Mouse (Mus musculus): ENCODE measurements around the gene March10. TPM values are rescaled to one million over a fixed set of nuclear protein-coding genes. Genes with fewer than 3 reads are reported as not detected.

Gene March10
- not detected in 2 replicates for total RNA-seq (2014; fragmentation: Nextera tagmentation)
- total RNA-seq (2017) = 0.05 and 0.06 TPM in 2 replicates
- not detected in 2 replicates for polyA plus RNA-seq (2012)

GRCm38 (mm10) chr11:105456497-105456907 lies at the start of gene March10:
TSS of gene March10 (minus strand) at chr11:105456735.
- ATAC-seq (ENCODE audit: extremely low read depth, insufficient number of reproducible peaks, low FRiP score, poor library complexity, severe bottlenecking) (no peak), DNase-seq (ENCODE audit: low spot score) (no peak)
- no peak within 1 kb of the TSS for H3K4me3 ChIP-seq (ENCODE audit: low read depth, low read length)
- no peaks in the 10 kb centered on the region for H3K4me1 ChIP-seq (ENCODE audit: insufficient read depth, low read depth, low read length)
- H3K36me3 ChIP-seq (replicated peaks) = no peaks in the 10 kb centered on the region
- TF ChIP-seq TAL1 (conservative IDR thresholded peaks at IDR 0.05; ENCODE audit: low read depth, low read length) (no peak), POLR2AphosphoS5 (IDR thresholded peaks at IDR 0.05; ENCODE audit: insufficient replicate concordance, low read depth, low read length) (no peak), GATA1 (IDR thresholded peaks at IDR 0.05; ENCODE audit: borderline replicate concordance, low read length) (no peak)
- H3K9me3 ChIP-seq (replicated peaks) = no peaks in the 10 kb centered on the region
- H3K27me3 ChIP-seq (ENCODE audit: insufficient read depth, low read length) = peaks cover 4% of the 10 kb centered on the region; the same call in 1 of the 2 replicates

- Histone ChIP-seq H3K27me3 (ENCODE audit: insufficient read depth, low read length) (peaks cover 5% of the 10 kb centered on the region; the same call in 1 of the 2 replicates), H3K9me3 (replicated peaks) (no peaks in the 10 kb centered on the region), H3K4me3 (ENCODE audit: low read depth, low read length) (no peak overlapping the region), H3K4me1 (ENCODE audit: insufficient read depth, low read depth, low read length) (no peaks in the 10 kb centered on the region), H3K36me3 (replicated peaks) (no peaks in the 10 kb centered on the region)
- TF ChIP-seq GATA1 (IDR thresholded peaks at IDR 0.05; ENCODE audit: borderline replicate concordance, low read length) (no peak), TAL1 (conservative IDR thresholded peaks at IDR 0.05; ENCODE audit: low read depth, low read length) (no peak), GATA2 (IDR thresholded peaks at IDR 0.05; ENCODE audit: borderline replicate concordance, low read depth, low read length) (no peak), CTCF (IDR thresholded peaks at IDR 0.05; ENCODE audit: low read depth, low read length) (no peak), POLR2AphosphoS5 (IDR thresholded peaks at IDR 0.05; ENCODE audit: insufficient replicate concordance, low read depth, low read length) (no peak)
- DNase-seq (ENCODE audit: low spot score) (no peak), ATAC-seq (ENCODE audit: extremely low read depth, insufficient number of reproducible peaks, low FRiP score, poor library complexity, severe bottlenecking) (no peak)
These were observed 49.8 kb upstream of the March10 start for GRCm38 (mm10) chr11:105506322-105506721.

- Histone ChIP-seq H3K9me3 (replicated peaks) (no peaks in the 10 kb centered on the region), H3K27me3 (ENCODE audit: insufficient read depth, low read length) (peaks cover 5% of the 10 kb centered on the region; the same call in 1 of the 2 replicates), H3K4me3 (ENCODE audit: low read depth, low read length) (no peak overlapping the region), H3K4me1 (ENCODE audit: insufficient read depth, low read depth, low read length) (no peaks in the 10 kb centered on the region), H3K36me3 (replicated peaks) (no peaks in the 10 kb centered on the region)
- TF ChIP-seq GATA2 (IDR thresholded peaks at IDR 0.05; ENCODE audit: borderline replicate concordance, low read depth, low read length) = no peak
- TF ChIP-seq CTCF (IDR thresholded peaks at IDR 0.05; ENCODE audit: low read depth, low read length) = no peak
- no peak for TF ChIP-seq TAL1 (conservative IDR thresholded peaks at IDR 0.05; ENCODE audit: low read depth, low read length)
- no peak for TF ChIP-seq GATA1 (IDR thresholded peaks at IDR 0.05; ENCODE audit: borderline replicate concordance, low read length)
- TF ChIP-seq POLR2AphosphoS5 (IDR thresholded peaks at IDR 0.05; ENCODE audit: insufficient replicate concordance, low read depth, low read length) = no peak
- ATAC-seq (ENCODE audit: extremely low read depth, insufficient number of reproducible peaks, low FRiP score, poor library complexity, severe bottlenecking) (no peak), DNase-seq (ENCODE audit: low spot score) (no peak)
These were observed 48.5 kb upstream of the March10 start for GRCm38 (mm10) chr11:105505038-105505437.

GRCm38 (mm10) chr11:105502311-105502710 lies 45.8 kb upstream of the March10 start:
- Histone ChIP-seq H3K4me3 (ENCODE audit: low read depth, low read length) (no peak overlapping the region), H3K4me1 (ENCODE audit: insufficient read depth, low read depth, low read length) (no peaks in the 10 kb centered on the region), H3K9me3 (replicated peaks) (no peaks in the 10 kb centered on the region), H3K36me3 (replicated peaks) (no peaks in the 10 kb centered on the region), H3K27me3 (ENCODE audit: insufficient read depth, low read length) (peaks cover 9% of the 10 kb centered on the region)
- DNase-seq (ENCODE audit: low spot score) = no peak
- TF ChIP-seq GATA2 (IDR thresholded peaks at IDR 0.05; ENCODE audit: borderline replicate concordance, low read depth, low read length) = no peak
- no peak for TF ChIP-seq POLR2AphosphoS5 (IDR thresholded peaks at IDR 0.05; ENCODE audit: insufficient replicate concordance, low read depth, low read length)
- TF ChIP-seq CTCF (IDR thresholded peaks at IDR 0.05; ENCODE audit: low read depth, low read length) = no peak
- TF ChIP-seq GATA1 (IDR thresholded peaks at IDR 0.05; ENCODE audit: borderline replicate concordance, low read length) = no peak
- TF ChIP-seq TAL1 (conservative IDR thresholded peaks at IDR 0.05; ENCODE audit: low read depth, low read length) = no peak
- ATAC-seq (ENCODE audit: extremely low read depth, insufficient number of reproducible peaks, low FRiP score, poor library complexity, severe bottlenecking) = no peak

GRCm38 (mm10) chr11:105497505-105497904 lies 41.0 kb upstream of the March10 start:
- TF ChIP-seq GATA2 (IDR thresholded peaks at IDR 0.05; ENCODE audit: borderline replicate concordance, low read depth, low read length) = no peak
- TF ChIP-seq TAL1 (conservative IDR thresholded peaks at IDR 0.05; ENCODE audit: low read depth, low read length) = no peak
- no peak for TF ChIP-seq GATA1 (IDR thresholded peaks at IDR 0.05; ENCODE audit: borderline replicate concordance, low read length)
- TF ChIP-seq CTCF (IDR thresholded peaks at IDR 0.05; ENCODE audit: low read depth, low read length) = no peak
- no peak for TF ChIP-seq POLR2AphosphoS5 (IDR thresholded peaks at IDR 0.05; ENCODE audit: insufficient replicate concordance, low read depth, low read length)
- no peaks in the 10 kb centered on the region for H3K9me3 ChIP-seq (replicated peaks)
- H3K4me1 ChIP-seq (ENCODE audit: insufficient read depth, low read depth, low read length) = no peaks in the 10 kb centered on the region
- H3K27me3 ChIP-seq (ENCODE audit: insufficient read depth, low read length) = peaks cover 13% of the 10 kb centered on the region; the same call in 1 of the 2 replicates
- H3K4me3 ChIP-seq (ENCODE audit: low read depth, low read length) = no peak overlapping the region
- ATAC-seq (ENCODE audit: extremely low read depth, insufficient number of reproducible peaks, low FRiP score, poor library complexity, severe bottlenecking) = no peak
- H3K36me3 ChIP-seq (replicated peaks) = no peaks in the 10 kb centered on the region
- no peak for DNase-seq (ENCODE audit: low spot score)

- no peaks in the 10 kb centered on the region for H3K36me3 ChIP-seq (replicated peaks)
- DNase-seq (ENCODE audit: low spot score) (no peak), ATAC-seq (ENCODE audit: extremely low read depth, insufficient number of reproducible peaks, low FRiP score, poor library complexity, severe bottlenecking) (no peak)
- peaks cover 13% of the 10 kb centered on the region; the same call in 1 of the 2 replicates for H3K27me3 ChIP-seq (ENCODE audit: insufficient read depth, low read length)
- H3K9me3 ChIP-seq (replicated peaks) = no peaks in the 10 kb centered on the region
- no peak overlapping the region for H3K4me3 ChIP-seq (ENCODE audit: low read depth, low read length)
- no peaks in the 10 kb centered on the region for H3K4me1 ChIP-seq (ENCODE audit: insufficient read depth, low read depth, low read length)
- no peak for TF ChIP-seq GATA2 (IDR thresholded peaks at IDR 0.05; ENCODE audit: borderline replicate concordance, low read depth, low read length)
- no peak for TF ChIP-seq CTCF (IDR thresholded peaks at IDR 0.05; ENCODE audit: low read depth, low read length)
- TF ChIP-seq TAL1 (conservative IDR thresholded peaks at IDR 0.05; ENCODE audit: low read depth, low read length) = no peak
- TF ChIP-seq POLR2AphosphoS5 (IDR thresholded peaks at IDR 0.05; ENCODE audit: insufficient replicate concordance, low read depth, low read length) = no peak
- TF ChIP-seq GATA1 (IDR thresholded peaks at IDR 0.05; ENCODE audit: borderline replicate concordance, low read length) = no peak
These were observed 40.1 kb upstream of the March10 start for GRCm38 (mm10) chr11:105496665-105497064.
